Mouse (Mus musculus): Measurements from ENCODE around the gene Bms1. TPM values are rescaled to one million over a fixed set of nuclear protein-coding genes. Genes with fewer than 3 reads are reported as not detected.

Gene Bms1
- 20.9 and 22.1 TPM in 2 replicates for polyA plus RNA-seq (2015; fragmentation: Nextera tagmentation; extraction: Ambion mirVana)

DNA sequence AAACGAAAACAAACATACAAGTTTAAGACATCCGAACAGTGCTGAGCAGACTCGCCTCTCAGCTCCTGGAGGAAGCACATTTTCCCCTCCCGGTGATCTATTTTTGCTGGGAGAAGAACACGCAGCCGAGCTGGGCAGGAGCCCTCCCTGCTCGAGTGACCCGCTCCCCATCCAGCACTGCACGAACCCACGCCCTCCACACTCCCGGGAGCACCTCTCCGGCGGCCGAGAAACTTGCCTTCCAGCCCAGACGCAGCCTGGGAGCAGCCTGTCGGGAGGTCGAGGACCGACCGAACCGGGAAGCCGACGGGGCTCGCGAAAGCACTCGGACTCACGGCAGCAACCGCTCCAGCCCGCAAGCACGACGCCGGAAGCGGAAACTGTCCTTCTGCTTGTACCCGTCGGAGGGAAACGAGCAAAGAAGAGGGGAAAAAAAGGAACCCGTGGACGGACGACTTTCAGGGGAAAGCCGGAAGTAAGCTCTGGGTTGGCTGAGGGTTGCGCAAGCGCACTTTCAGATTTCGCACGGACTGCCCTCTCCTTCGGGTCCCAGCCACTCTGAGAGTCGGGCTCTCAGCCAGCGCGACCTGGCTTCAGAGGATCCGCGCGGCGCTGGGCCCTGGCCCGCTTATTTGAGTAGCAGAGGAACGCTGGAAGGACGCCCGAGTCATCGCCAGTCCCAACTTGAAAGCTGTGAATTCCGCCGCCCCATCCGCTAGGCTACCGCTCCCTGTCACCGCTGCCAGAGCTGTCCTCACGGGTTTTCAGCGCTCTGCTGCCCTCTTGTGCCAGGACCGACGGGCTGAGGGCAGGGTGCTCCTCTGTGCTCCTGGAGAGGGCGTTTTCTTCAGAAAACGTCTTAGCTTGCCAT lies at the start of gene Bms1:
Gene Bms1, minus strand, starts transcription at position 425 of the 871 bp plus-strand sequence.
- WGBS: under 1% methylated on average over 67 of the region's 67 CpGs

DNA sequence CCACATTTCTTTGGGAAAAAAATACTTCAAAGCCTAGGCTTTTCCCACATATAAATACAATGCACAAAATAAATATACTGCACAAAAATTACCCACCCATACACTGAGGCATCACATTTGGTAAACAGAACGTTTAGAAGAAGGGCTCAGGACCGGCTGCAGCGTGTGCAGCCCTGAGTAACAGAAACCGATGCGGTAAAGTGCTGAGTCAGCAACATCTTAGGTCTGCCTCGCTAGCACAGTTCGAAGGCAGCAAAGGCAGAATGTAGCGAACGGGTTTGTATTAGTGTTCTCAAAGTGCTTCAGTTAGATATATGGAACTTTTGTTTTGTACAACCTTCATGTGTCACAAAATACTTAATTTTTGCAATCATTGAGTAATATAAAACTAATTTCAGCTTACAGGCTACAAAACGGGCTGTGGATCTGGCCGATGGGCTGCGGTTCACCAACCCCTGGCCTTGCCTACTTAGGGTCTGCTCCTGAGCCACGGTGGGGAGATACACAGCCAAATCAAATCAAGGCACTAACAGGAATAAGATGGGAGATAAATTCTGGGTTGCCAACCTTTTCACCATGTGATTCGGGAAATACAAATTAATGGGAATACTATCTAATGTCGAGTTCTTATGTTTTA lies 42.9 kb upstream of the Bms1 start:
- Histone ChIP-seq H3K9ac (no peak overlapping the region), H3K36me3 (peaks cover 44% of the 10 kb centered on the region), H3K9me3 (no peaks in the 10 kb centered on the region), H3K4me1 (replicated peaks) (no peaks in the 10 kb centered on the region), H3K27ac (replicated peaks) (no peak overlapping the region), H3K4me2 (no peak overlapping the region), H3K4me3 (no peak overlapping the region), H3K27me3 (no peaks in the 10 kb centered on the region)
- WGBS: 81% methylated on average over 15 of the region's 15 CpGs
- ATAC-seq (ENCODE audit: low FRiP score, low read depth): no peak

More for the DNA sequence above, at the start of gene Bms1:
- H3K36me3 ChIP-seq: peaks cover 26% of the 10 kb centered on the region
- ATAC-seq (ENCODE audit: low FRiP score, low read depth): peak; percentile 99
- peaks cover 14% of the 10 kb centered on the region for H3K4me1 ChIP-seq (replicated peaks)
- no peaks in the 10 kb centered on the region for H3K27me3 ChIP-seq
- peak within 1 kb of the TSS; percentile 79 for H3K4me3 ChIP-seq
- H3K4me2 ChIP-seq: peak within 1 kb of the TSS; percentile 64
- H3K27ac ChIP-seq (replicated peaks): peak within 1 kb of the TSS; percentile 94
- H3K9me3 ChIP-seq: no peaks in the 10 kb centered on the region
- H3K9ac ChIP-seq: peak within 1 kb of the TSS; percentile 77

DNA sequence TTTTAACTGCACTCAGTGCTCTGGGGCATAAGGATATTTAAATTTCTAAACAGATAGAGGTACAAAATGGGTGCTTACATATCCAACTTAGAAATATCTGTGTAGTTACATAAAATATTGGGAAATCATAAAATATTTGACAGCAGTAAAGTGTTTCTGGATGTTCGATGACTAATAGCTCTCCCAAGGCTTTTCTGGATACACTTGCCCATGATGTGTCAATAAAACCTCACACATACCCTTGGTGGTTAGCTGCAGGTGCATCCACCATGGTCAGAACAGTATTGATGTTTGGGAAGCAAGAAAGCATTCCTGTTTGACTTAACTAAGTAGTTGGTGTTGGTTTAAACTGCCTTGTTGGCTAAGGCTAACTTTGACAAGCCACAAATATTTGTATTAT lies 38.5 kb upstream of the Bms1 start:
- no peaks in the 10 kb centered on the region for H3K27me3 ChIP-seq
- no peak overlapping the region for H3K9ac ChIP-seq
- no peak overlapping the region for H3K27ac ChIP-seq (replicated peaks)
- no peaks in the 10 kb centered on the region for H3K9me3 ChIP-seq
- WGBS: 92% methylated on average over 1 of the region's 1 CpGs
- ATAC-seq (ENCODE audit: low FRiP score, low read depth): no peak
- H3K4me3 ChIP-seq: no peak overlapping the region
- H3K36me3 ChIP-seq: peaks cover 10% of the 10 kb centered on the region
- H3K4me1 ChIP-seq (replicated peaks): peaks cover 22% of the 10 kb centered on the region
- no peak overlapping the region for H3K4me2 ChIP-seq

GRCm38 (mm10) chr6:118455042-118455631 lies 35.9 kb upstream of the Bms1 start, which contains the start of gene Zfp248:
Gene Zfp248, minus strand, starts transcription at chr6:118455528.
- Histone ChIP-seq H3K4me1 (replicated peaks) (peaks cover 27% of the 10 kb centered on the region), H3K4me2 (peak within 1 kb of the TSS; percentile 80), H3K9me3 (no peaks in the 10 kb centered on the region), H3K4me3 (peak within 1 kb of the TSS; percentile 80), H3K27ac (replicated peaks) (peak within 1 kb of the TSS; percentile 97), H3K36me3 (0 out of 2 replicates have a peak, but pooled peaks cover 3% of the 10 kb centered on the region), H3K27me3 (no peaks in the 10 kb centered on the region), H3K9ac (peak within 1 kb of the TSS; percentile 89)
- ATAC-seq (ENCODE audit: low FRiP score, low read depth): peak; percentile 99
- under 1% methylated on average over 43 of the region's 43 CpGs for WGBS

DNA sequence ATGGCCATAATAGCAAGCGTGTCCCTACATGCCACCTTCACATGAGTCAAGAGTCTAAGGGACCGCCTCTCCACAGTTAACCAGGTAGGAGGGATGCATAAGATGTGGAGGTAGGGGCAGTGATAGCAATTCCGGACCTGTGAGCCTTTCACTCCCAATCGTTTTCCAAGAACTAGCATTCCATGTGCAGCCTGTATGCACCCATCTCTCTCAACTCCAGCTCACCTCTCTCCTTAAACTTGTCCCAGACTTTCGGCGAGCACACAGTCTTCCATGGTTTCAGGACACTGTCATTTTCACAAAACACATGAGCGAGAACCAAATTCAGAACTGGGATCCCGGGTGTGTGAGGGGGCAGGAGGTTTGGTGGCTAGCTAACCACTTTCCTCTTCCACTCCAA lies 35.2 kb upstream of the Bms1 start:
- Histone ChIP-seq H3K9me3 (no peaks in the 10 kb centered on the region), H3K27me3 (no peaks in the 10 kb centered on the region), H3K4me3 (peak overlapping the region; percentile 80), H3K9ac (peak overlapping the region; percentile 89), H3K27ac (replicated peaks) (peak overlapping the region; percentile 97), H3K4me1 (replicated peaks) (peaks cover 27% of the 10 kb centered on the region), H3K36me3 (0 out of 2 replicates have a peak, but pooled peaks cover 3% of the 10 kb centered on the region), H3K4me2 (peak overlapping the region; percentile 80)
- ATAC-seq (ENCODE audit: low FRiP score, low read depth): no peak; the same call in 1 of the 2 replicates
- 44% methylated on average over 8 of the region's 8 CpGs for WGBS

DNA sequence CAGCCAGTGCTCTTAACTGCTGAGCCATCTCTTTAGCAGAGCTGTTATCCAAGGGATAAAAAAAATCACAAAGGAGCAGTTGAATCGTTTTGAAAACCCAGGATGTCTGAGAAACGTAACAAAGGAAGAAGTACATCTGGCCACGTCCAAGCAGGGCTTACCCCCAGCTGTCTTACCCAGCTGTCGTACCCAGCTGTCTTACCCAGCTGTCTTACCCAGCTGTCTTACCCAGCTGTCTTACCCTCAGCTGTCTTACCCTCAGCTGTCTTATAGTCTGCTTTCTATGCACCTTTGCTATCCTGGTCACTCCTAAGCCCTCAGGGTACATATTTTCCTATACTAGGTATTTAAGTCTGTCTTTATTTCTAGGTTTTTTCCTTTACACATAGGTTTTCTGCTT lies 12.2 kb upstream of the Bms1 start:
- WGBS: 81% methylated on average over 4 of the region's 4 CpGs
- Histone ChIP-seq H3K4me2 (no peak overlapping the region), H3K9ac (no peak overlapping the region), H3K4me1 (replicated peaks) (no peaks in the 10 kb centered on the region), H3K4me3 (no peak overlapping the region), H3K36me3 (peaks cover 57% of the 10 kb centered on the region), H3K9me3 (peaks cover 4% of the 10 kb centered on the region; the same call in 1 of the 2 replicates), H3K27ac (replicated peaks) (no peak overlapping the region), H3K27me3 (no peaks in the 10 kb centered on the region)
- no peak for ATAC-seq (ENCODE audit: low FRiP score, low read depth)

DNA sequence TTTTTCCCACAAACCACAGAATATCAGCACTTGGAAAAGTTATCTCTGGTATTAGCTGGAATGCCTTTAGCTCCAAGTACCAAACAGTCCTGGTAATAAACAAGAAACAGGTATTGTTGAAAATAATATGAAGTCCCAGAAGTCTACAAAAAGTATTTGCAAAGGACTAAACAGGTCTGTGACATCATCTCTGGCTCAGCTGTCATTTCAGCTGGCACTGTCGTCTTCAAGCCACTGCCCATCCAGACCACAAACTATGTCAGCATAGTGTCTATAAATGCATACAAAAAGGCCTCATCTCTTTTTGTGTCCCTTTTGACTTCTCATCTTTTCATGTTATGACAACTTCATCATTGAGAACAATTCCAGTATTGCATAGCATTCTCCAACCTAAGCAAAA lies 7.4 kb upstream of the Bms1 start:
- Histone ChIP-seq H3K27ac (replicated peaks) (no peak overlapping the region), H3K36me3 (peaks cover 45% of the 10 kb centered on the region), H3K4me2 (no peak overlapping the region), H3K4me3 (no peak overlapping the region), H3K27me3 (no peaks in the 10 kb centered on the region), H3K9ac (no peak overlapping the region), H3K4me1 (replicated peaks) (no peaks in the 10 kb centered on the region), H3K9me3 (peaks cover 4% of the 10 kb centered on the region; the same call in 1 of the 2 replicates)
- no peak for ATAC-seq (ENCODE audit: low FRiP score, low read depth)
- 90% methylated on average over 1 of the region's 1 CpGs for WGBS

GRCm38 (mm10) chr6:118410428-118410827 lies 8.8 kb downstream of the Bms1 start:
- 71% methylated on average over 1 of the region's 1 CpGs for WGBS
- peaks cover 72% of the 10 kb centered on the region for H3K36me3 ChIP-seq

DNA sequence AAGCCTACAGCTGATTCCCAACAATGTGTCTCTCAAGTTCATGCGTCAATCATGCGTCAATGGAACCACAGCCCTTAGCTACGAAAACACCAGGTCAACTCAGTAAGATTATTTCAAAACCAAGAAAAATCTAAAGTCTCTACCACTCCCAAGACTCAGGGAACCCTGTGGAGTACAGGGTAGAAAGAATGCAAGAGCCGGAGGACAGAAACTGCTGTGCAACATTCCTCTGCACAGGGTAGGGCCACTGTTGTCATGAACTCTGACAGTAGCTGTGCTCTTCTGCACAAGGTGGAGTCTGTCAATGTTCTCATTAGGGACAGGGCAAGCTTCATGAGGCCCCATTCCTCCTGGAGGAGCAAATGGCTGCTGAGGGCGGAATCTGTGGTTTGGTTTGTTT lies 10.8 kb downstream of the Bms1 start:
- Histone ChIP-seq H3K9me3 (no peaks in the 10 kb centered on the region), H3K27me3 (no peaks in the 10 kb centered on the region), H3K4me1 (replicated peaks) (no peaks in the 10 kb centered on the region), H3K27ac (replicated peaks) (no peak overlapping the region), H3K4me2 (no peak overlapping the region), H3K4me3 (no peak overlapping the region), H3K9ac (no peak overlapping the region), H3K36me3 (peaks cover 73% of the 10 kb centered on the region)
- WGBS: 92% methylated on average over 5 of the region's 5 CpGs
- ATAC-seq (ENCODE audit: low FRiP score, low read depth): no peak

More at GRCm38 (mm10) chr6:118410428-118410827, 8.8 kb downstream of the Bms1 start:
- H3K27ac ChIP-seq (replicated peaks): no peak overlapping the region
- H3K4me1 ChIP-seq (replicated peaks): no peaks in the 10 kb centered on the region
- H3K9ac ChIP-seq: no peak overlapping the region
- H3K9me3 ChIP-seq: no peaks in the 10 kb centered on the region
- H3K27me3 ChIP-seq: no peaks in the 10 kb centered on the region
- no peak overlapping the region for H3K4me3 ChIP-seq
- no peak for ATAC-seq (ENCODE audit: low FRiP score, low read depth)
- no peak overlapping the region for H3K4me2 ChIP-seq

GRCm38 (mm10) chr6:118406421-118406820 lies 12.9 kb downstream of the Bms1 start:
- no peak overlapping the region for H3K4me2 ChIP-seq
- H3K27ac ChIP-seq (replicated peaks): no peak overlapping the region
- no peak for ATAC-seq (ENCODE audit: low FRiP score, low read depth)
- 51% methylated on average over 4 of the region's 4 CpGs for WGBS
- H3K36me3 ChIP-seq: peaks cover 72% of the 10 kb centered on the region
- H3K4me3 ChIP-seq: no peak overlapping the region
- no peaks in the 10 kb centered on the region for H3K9me3 ChIP-seq
- no peak overlapping the region for H3K9ac ChIP-seq
- no peaks in the 10 kb centered on the region for H3K27me3 ChIP-seq
- H3K4me1 ChIP-seq (replicated peaks): no peaks in the 10 kb centered on the region

GRCm38 (mm10) chr6:118390746-118391145 lies 28.5 kb downstream of the Bms1 start:
- Histone ChIP-seq H3K36me3 (peaks cover 67% of the 10 kb centered on the region), H3K4me1 (replicated peaks) (no peaks in the 10 kb centered on the region), H3K9ac (no peak overlapping the region), H3K4me3 (no peak overlapping the region), H3K9me3 (no peaks in the 10 kb centered on the region), H3K27me3 (no peaks in the 10 kb centered on the region), H3K4me2 (no peak overlapping the region), H3K27ac (replicated peaks) (no peak overlapping the region)
- ATAC-seq (ENCODE audit: low FRiP score, low read depth): no peak

DNA sequence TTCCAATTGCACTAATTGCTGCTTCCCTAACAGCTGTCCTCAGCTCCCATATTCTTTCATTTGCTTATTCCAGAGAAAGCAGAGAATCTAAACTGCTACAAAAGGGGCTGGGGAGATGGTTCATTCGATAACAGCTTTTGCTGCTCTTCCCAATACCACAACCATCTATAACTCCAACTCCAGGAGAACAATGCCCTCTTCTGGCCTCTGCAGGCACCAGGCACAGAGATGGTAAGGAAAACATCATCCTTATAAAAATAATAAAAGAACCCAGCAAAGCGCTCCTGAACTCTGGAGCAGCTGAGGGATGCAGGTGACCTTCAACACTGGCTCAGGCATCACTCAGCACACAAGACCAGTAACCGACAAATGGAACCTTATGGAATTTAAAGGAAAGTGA lies 33.3 kb downstream of the Bms1 start:
- Histone ChIP-seq H3K27ac (replicated peaks) (no peak overlapping the region), H3K36me3 (peaks cover 41% of the 10 kb centered on the region), H3K4me1 (replicated peaks) (no peaks in the 10 kb centered on the region), H3K4me2 (no peak overlapping the region), H3K9me3 (no peaks in the 10 kb centered on the region), H3K9ac (no peak overlapping the region), H3K27me3 (no peaks in the 10 kb centered on the region), H3K4me3 (no peak overlapping the region)
- ATAC-seq (ENCODE audit: low FRiP score, low read depth): no peak
- 88% methylated on average over 3 of the region's 3 CpGs for WGBS
